Mouse (Mus musculus): ENCODE measurements around the gene Eif3i.

GRCm38 (mm10) chr4:129585773-129586172 is 14.7 kb downstream of the Eif3i start:
- TF ChIP-seq POLR2A (IDR thresholded peaks at IDR 0.05; ENCODE audit: control insufficient read depth, low read depth, low read length) (no peak), CTCF (IDR thresholded peaks at IDR 0.05; ENCODE audit: control insufficient read depth, insufficient read depth, insufficient replicate concordance, low read depth, low read length) (no peak)

All from testis, adult 2 months (tissue).